Mouse (Mus musculus): ENCODE measurements around the gene Vmn1r42. TPM values are rescaled to one million over a fixed set of nuclear protein-coding genes. Genes with fewer than 3 reads are reported as not detected.

Gene Vmn1r42
- total and polyA plus RNA-seq, 3 experiments = not detected

DNA sequence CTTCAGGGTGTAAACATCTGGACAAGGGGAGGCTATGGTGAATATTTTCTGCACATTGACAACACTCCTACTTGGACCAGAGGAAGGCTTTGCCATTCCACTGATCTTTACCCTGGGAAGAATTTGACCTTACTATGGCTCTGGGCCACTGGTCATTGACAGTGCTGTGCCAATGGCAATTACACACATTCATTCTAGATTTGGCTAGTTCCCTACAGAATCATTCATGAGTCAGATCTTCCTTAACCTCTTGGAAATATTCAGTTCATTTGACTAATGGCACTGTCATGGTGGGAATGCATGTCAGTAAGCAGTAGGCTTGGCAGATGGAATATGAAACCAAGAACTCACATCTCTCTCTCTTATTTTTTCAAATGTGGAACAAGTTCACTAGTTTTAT lies 4.7 kb upstream of the Vmn1r42 start:
- in situ Hi-C loops (cut with MboI; ENCODE audit: low pct_ligation_motif_present, low pct_unique_long_range_greater_than_20kb, low sequenced_read_pairs) = no loop called here
- H3K9ac ChIP-seq (ENCODE audit: insufficient read depth, low read depth) = no peak overlapping the region
- H3K27me3 ChIP-seq (replicated peaks) = no peaks in the 10 kb centered on the region

GRCm38 (mm10) chr6:89876963-89877362 lies 750 bp upstream of the Vmn1r42 start:
- no peaks in the 10 kb centered on the region for H3K27me3 ChIP-seq (replicated peaks)
- no peak for TF ChIP-seq CHD1 (IDR thresholded peaks at IDR 0.05; ENCODE audit: low read depth, low read length)
- no peak overlapping the region for H3K4me3 ChIP-seq (replicated peaks in 1 of 3; ENCODE audit: low read depth in 2 of 3, low read length in 2 of 3, poor library complexity in 1 of 3)
- H3K9me3 ChIP-seq (replicated peaks; ENCODE audit: low read length) = no peaks in the 10 kb centered on the region
- no peak for DNase-seq (ENCODE audit: extremely low read depth)
- H3K36me3 ChIP-seq (replicated peaks in 1 of 2; ENCODE audit: control insufficient read depth in 1 of 2, insufficient read depth in 1 of 2, low read length in 1 of 2) = no peaks in the 10 kb centered on the region
- dilution Hi-C loops (cut with MboI; ENCODE audit: extremely low pct_ligation_motif_present, extremely low pct_unique_long_range_greater_than_20kb, low sequenced_read_pairs) = no loop called here
- in situ Hi-C loops (cut with MboI; ENCODE audit: low pct_ligation_motif_present, low pct_unique_long_range_greater_than_20kb, low sequenced_read_pairs) = no loop called here
- H3K27ac ChIP-seq (ENCODE audit: insufficient read depth, low read depth) = no peak overlapping the region
- no peak overlapping the region for H3K9ac ChIP-seq (ENCODE audit: insufficient read depth, low read depth)
- no peak overlapping the region for H3K4me2 ChIP-seq (ENCODE audit: insufficient read depth, low read depth, poor library complexity, severe bottlenecking)
- H3K79me2 ChIP-seq (replicated peaks; ENCODE audit: control insufficient read depth, extremely low read depth, insufficient read depth, poor library complexity, severe bottlenecking) = no peaks in the 10 kb centered on the region
- peaks cover 0 to 3% of the 10 kb centered on the region in 2 experiments; a peak in 1 of 4 replicates for H3K4me1 ChIP-seq (ENCODE audit: control insufficient read depth in 1 of 2, insufficient read depth in 2 of 2)

More for the DNA sequence above, 4.7 kb upstream of the Vmn1r42 start:
- TF ChIP-seq IRF4 (IDR thresholded peaks at IDR 0.05; ENCODE audit: low read depth, low read length) (no peak), NRF1 (IDR thresholded peaks at IDR 0.05; ENCODE audit: low read depth, low read length) (no peak), TBP (conservative IDR thresholded peaks at IDR 0.05; ENCODE audit: low read depth, low read length) (no peak), EP300 (IDR thresholded peaks at IDR 0.05; ENCODE audit: low read length) (no peak), ZKSCAN1 (IDR thresholded peaks at IDR 0.05; ENCODE audit: borderline replicate concordance, low read depth, low read length) (no peak), ETS1 (conservative IDR thresholded peaks at IDR 0.05; ENCODE audit: low read depth, low read length) (no peak), ZMIZ1 (IDR thresholded peaks at IDR 0.05; ENCODE audit: low read depth, low read length) (no peak), KAT2A (IDR thresholded peaks at IDR 0.05; ENCODE audit: insufficient replicate concordance, low read length) (no peak), POLR2A (IDR thresholded peaks at IDR 0.05; ENCODE audit: low read depth, low read length) (no peak), ELF1 (IDR thresholded peaks at IDR 0.05; ENCODE audit: low read depth, low read length) (no peak), MEF2A (IDR thresholded peaks at IDR 0.05; ENCODE audit: borderline replicate concordance, low read depth, low read length) (no peak), MAZ (IDR thresholded peaks at IDR 0.05; ENCODE audit: low read depth, low read length) (no peak), SIN3A (IDR thresholded peaks at IDR 0.05; ENCODE audit: low read length) (no peak), JUND (conservative IDR thresholded peaks at IDR 0.05; ENCODE audit: low read depth, low read length) (no peak), UBTF (IDR thresholded peaks at IDR 0.05; ENCODE audit: low read depth, low read length) (no peak), JUN (IDR thresholded peaks at IDR 0.05; ENCODE audit: insufficient read depth, low read depth, low read length) (no peak), POLR2AphosphoS2 (IDR thresholded peaks at IDR 0.05; ENCODE audit: low read depth, low read length) (no peak)
- dilution Hi-C loops (cut with MboI; ENCODE audit: extremely low pct_ligation_motif_present, extremely low pct_unique_long_range_greater_than_20kb, low sequenced_read_pairs) = no loop called here
- Histone ChIP-seq H3K4me3 (replicated peaks in 1 of 3; ENCODE audit: low read depth in 2 of 3, low read length in 2 of 3, poor library complexity in 1 of 3) (no peak overlapping the region), H3K9me3 (replicated peaks; ENCODE audit: low read length) (no peaks in the 10 kb centered on the region), H3K4me2 (ENCODE audit: insufficient read depth, low read depth, poor library complexity, severe bottlenecking) (no peak overlapping the region), H3K36me3 (replicated peaks in 1 of 2; ENCODE audit: control insufficient read depth in 1 of 2, insufficient read depth in 1 of 2, low read length in 1 of 2) (no peaks in the 10 kb centered on the region), H3K79me2 (replicated peaks; ENCODE audit: control insufficient read depth, extremely low read depth, insufficient read depth, poor library complexity, severe bottlenecking) (no peaks in the 10 kb centered on the region), H3K27ac (ENCODE audit: insufficient read depth, low read depth) (no peak overlapping the region), H3K4me1 (ENCODE audit: control insufficient read depth in 1 of 2, insufficient read depth in 2 of 2) (no peaks in the 10 kb centered on the region)
- no peak for DNase-seq (ENCODE audit: extremely low read depth)

Measured in CH12.LX (cell line).